Mouse (Mus musculus): ENCODE measurements at regions not wholly inside any gene's neighbourhood (a gene's known extent, or its start where the extent isn't known, plus 50 kb on each side); places are given as distances from the start of the nearest gene placed in this dataset.

DNA sequence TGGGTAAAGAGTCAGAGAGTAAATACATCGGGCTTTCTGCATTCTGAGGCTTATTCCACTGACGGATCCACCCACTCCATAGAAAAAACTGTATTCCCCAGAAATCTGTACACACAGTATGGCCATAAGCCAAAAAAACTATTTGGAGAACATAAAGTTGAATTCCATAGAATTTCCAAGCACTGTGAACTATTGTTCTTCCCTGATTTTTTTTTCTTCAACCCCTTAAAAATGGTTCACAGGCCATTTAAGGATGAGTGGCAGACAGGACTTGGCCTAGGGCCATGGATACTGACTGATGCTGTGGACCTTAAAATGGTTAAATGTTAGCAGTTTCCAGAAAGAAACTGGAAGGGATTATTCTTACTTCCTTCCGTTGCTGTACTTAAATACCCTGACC lies 247.0 kb downstream of the Sipa1l2 start:
- DNase-seq, result no peak

GRCm38 (mm10) chr8:125317584-125317991 lies 252.0 kb downstream of the Sipa1l2 start:
- no peak for DNase-seq

DNA sequence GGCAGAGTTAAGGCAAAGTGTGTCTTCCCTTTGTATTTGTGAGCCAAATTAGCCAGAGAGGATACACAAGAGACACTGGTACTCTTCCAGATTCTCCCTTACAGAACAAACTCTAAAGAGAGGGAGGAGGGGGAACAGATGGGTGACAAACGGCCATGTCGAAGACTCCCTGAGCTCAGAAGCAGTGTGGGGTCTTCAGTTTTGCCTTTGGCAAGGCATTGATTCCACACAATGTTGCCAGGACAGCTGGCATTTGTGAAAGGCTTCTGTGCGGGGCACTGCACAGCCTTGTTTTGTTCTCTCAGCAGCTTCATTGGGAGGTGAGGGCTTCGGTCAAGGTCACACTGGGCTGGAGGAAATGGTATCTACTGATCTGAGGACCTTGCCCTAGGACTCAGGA lies 253.9 kb downstream of the Sipa1l2 start:
- DNase-seq, result no peak

DNA sequence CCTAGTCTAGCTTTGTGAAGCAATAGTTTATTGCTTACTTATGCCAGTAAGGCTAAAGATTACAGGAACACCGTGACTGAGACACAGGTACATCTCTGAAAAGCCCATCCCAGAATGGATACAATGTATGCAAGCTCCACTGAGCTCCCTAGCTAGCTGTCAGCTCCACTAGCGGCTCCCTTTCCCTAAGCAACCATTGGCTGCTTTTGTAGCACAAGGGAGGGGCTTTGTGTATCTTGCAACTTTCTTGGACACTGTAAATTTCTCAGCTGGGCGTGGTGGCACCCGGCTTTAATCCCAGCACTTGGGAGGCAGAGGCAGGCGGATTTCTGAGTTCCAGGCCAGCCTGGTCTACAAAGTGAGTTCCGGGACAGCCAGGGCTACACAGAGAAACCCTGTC lies 254.6 kb downstream of the Sipa1l2 start:
- DNase-seq, result no peak

DNA sequence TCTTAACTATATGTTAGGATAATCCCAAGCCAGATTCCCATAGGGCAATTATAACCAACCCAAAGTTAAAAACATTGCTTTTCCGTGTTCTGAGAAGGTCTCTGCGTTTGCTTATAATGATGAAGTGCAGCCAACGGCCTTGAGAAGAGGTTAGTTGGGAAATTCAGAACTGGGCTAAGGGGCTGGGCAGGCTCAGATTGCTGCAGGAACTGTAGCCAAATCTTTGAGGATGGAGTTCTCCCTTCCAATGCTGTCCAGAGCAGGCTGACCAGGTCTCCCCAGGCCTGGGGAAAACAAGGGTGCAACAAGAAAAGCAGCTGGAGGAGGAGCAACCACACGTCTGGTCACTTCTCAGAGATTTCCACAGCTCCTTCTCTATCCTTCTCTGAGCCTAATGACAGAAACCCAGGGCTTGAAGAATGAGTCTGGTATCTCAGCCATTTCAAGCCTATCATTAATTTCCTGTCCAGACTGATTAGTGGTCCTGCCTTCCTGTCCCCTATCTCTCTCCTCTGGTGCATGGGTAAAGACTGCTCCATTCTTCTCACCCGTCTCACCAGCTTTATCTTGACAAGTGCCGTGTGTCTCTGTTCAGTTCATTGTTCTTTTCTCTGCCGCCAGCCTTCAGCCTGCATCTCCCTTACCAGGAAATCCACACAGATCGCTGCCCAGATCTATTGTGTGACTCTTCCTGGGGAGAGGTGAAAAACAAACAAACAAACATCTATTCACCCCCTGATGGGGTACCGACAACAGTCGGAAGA lies 255.2 kb downstream of the Sipa1l2 start:
- no peak for DNase-seq

GRCm38 (mm10) chr8:125311228-125312053 lies 257.4 kb downstream of the Disc1 start:
- no peak for DNase-seq
